Mouse (Mus musculus) hindbrain, embryonic 11.5 days (tissue): ENCODE data around the gene Lrrc20. TPM values are rescaled to one million over a fixed set of nuclear protein-coding genes. Genes with fewer than 3 reads are reported as not detected.
A peak's percentile ranks its signal among the peaks of the same experiment; 100 is the strongest.

Experiments
- ATAC-seq: fragments of 200-750 bp; cut with Nextera tagmentation; 2 replicates; pipeline ENCODE4 v1.8.0; 2017; ENCODE audit warnings: mild to moderate bottlenecking, moderate TSS enrichment, moderate library complexity; ENCODE audit not compliant: low FRiP score
- DNase-seq: peaks from one replicate; pipeline ENCODE4 v3.0.0-alpha.2; 2015; ENCODE audit warnings: low spot score
- H3K27ac ChIP-seq: fragments of 300-500 bp; sonication (generic); 2 replicates; pipeline ENCODE4 v1.5.1; 2014; ENCODE audit warnings: mild to moderate bottlenecking, low read depth, low read length
- H3K27me3 ChIP-seq: fragments of 300-500 bp; sonication (generic); 2 replicates; pipeline ENCODE4 v1.6.1; 2014; ENCODE audit warnings: mild to moderate bottlenecking, low read length, moderate library complexity, mixed read lengths; ENCODE audit not compliant: control insufficient read depth, insufficient read depth
- H3K36me3 ChIP-seq: fragments of 300-500 bp; sonication (generic); 2 replicates; pipeline ENCODE4 v1.6.1; 2014; ENCODE audit warnings: mild to moderate bottlenecking, low read length, moderate library complexity, mixed read lengths; ENCODE audit not compliant: control insufficient read depth, insufficient read depth
- H3K4me1 ChIP-seq: fragments of 300-500 bp; sonication (generic); replicated peaks from 2 replicates; pipeline ENCODE4 v1.6.1; 2014; ENCODE audit warnings: low read length, mixed read lengths; ENCODE audit not compliant: control insufficient read depth, insufficient read depth
- H3K4me2 ChIP-seq: fragments of 300-500 bp; sonication (generic); replicated peaks from 2 replicates; pipeline ENCODE4 v1.6.1; 2014; ENCODE audit warnings: mild to moderate bottlenecking, low read depth, low read length
- H3K4me3 ChIP-seq: fragments of 300-500 bp; sonication (generic); 2 replicates; pipeline ENCODE4 v1.5.1; 2014; ENCODE audit warnings: low read depth, low read length
- H3K9ac ChIP-seq: fragments of 300-500 bp; sonication (generic); 2 replicates; pipeline ENCODE4 v1.6.1; 2014; ENCODE audit warnings: low read depth, low read length
- H3K9me3 ChIP-seq: fragments of 300-500 bp; sonication (generic); 2 replicates; pipeline ENCODE4 v1.6.1; 2016; ENCODE audit warnings: low read length; ENCODE audit not compliant: control insufficient read depth
- WGBS: fragments of 180-500 bp; shearing (Covaris S2); extraction: QIAGEN DNeasy Blood & Tissue Kit; methylation state at CpG from one replicate; pipeline ENCODE4 v1.1.7; 2014; 5-methylcytosine and 5-hydroxymethylcytosine counted together
- polyA plus RNA-seq: library from polyadenylated mRNA; unstranded; fragments of >200 nt; fragmentation: Nextera tagmentation; extraction: Ambion mirVana; gene quantifications from 2 replicates; pipeline ENCODE4 v1.2.1, GENCODE M21; 2014

The Lrrc20 gene
- polyA plus RNA-seq, 1 experiment from 2014 or later = 9.5 TPM

- H3K4me1 ChIP-seq = peaks cover 17% of the 10 kb centered on the region
- 0 out of 2 replicates have a peak overlapping the region, but pooled peaks have one; percentile 27 for H3K27ac ChIP-seq
- 63% methylated on average over 20 of the region's 20 CpGs for WGBS
- no peak overlapping the region for H3K9ac ChIP-seq
- H3K9me3 ChIP-seq = no peaks in the 10 kb centered on the region
- DNase-seq = no peak
- H3K4me2 ChIP-seq = no peak overlapping the region
- ATAC-seq = no peak
- H3K4me3 ChIP-seq = no peak overlapping the region
- H3K36me3 ChIP-seq = no peaks in the 10 kb centered on the region
- 0 out of 2 replicates have a peak, but pooled peaks cover 2% of the 10 kb centered on the region for H3K27me3 ChIP-seq
These were observed 60.8 kb downstream of the Lrrc20 start for GRCm38 (mm10) chr10:61536130-61537035.

GRCm38 (mm10) chr10:61537036-61537380 lies 61.4 kb downstream of the Lrrc20 start:
- H3K4me1 ChIP-seq = peaks cover 17% of the 10 kb centered on the region
- H3K27ac ChIP-seq = no peak overlapping the region
- no peak overlapping the region for H3K4me3 ChIP-seq
- no peak overlapping the region for H3K4me2 ChIP-seq
- 0 out of 2 replicates have a peak, but pooled peaks cover 2% of the 10 kb centered on the region for H3K27me3 ChIP-seq
- no peak for DNase-seq
- ATAC-seq = no peak
- WGBS = 85% methylated on average over 5 of the region's 5 CpGs
- no peak overlapping the region for H3K9ac ChIP-seq
- H3K36me3 ChIP-seq = no peaks in the 10 kb centered on the region
- H3K9me3 ChIP-seq = no peaks in the 10 kb centered on the region

- Histone ChIP-seq H3K4me2 (no peak overlapping the region), H3K9ac (no peak overlapping the region), H3K36me3 (no peaks in the 10 kb centered on the region), H3K4me3 (no peak overlapping the region), H3K27me3 (0 out of 2 replicates have a peak, but pooled peaks cover 2% of the 10 kb centered on the region), H3K9me3 (no peaks in the 10 kb centered on the region), H3K27ac (no peak overlapping the region), H3K4me1 (peaks cover 20% of the 10 kb centered on the region)
- no peak for DNase-seq
- no peak for ATAC-seq
- WGBS = 44% methylated on average over 4 of the region's 4 CpGs
These were observed 62.8 kb downstream of the Lrrc20 start for GRCm38 (mm10) chr10:61538446-61538845.

GRCm38 (mm10) chr10:61544127-61544862 lies 68.7 kb downstream of the Lrrc20 start:
- H3K4me1 ChIP-seq = peaks cover 5% of the 10 kb centered on the region; the same call in 1 of the 2 replicates
- H3K36me3 ChIP-seq = no peaks in the 10 kb centered on the region
- ATAC-seq (peak; percentile 66), DNase-seq (no peak)
- H3K4me2 ChIP-seq = no peak overlapping the region
- H3K27ac ChIP-seq = no peak overlapping the region
- WGBS = 56% methylated on average over 12 of the region's 12 CpGs
- H3K4me3 ChIP-seq = no peak overlapping the region
- no peak overlapping the region for H3K9ac ChIP-seq
- no peaks in the 10 kb centered on the region for H3K27me3 ChIP-seq
- H3K9me3 ChIP-seq = no peaks in the 10 kb centered on the region

- H3K27me3 ChIP-seq = no peaks in the 10 kb centered on the region
- H3K4me2 ChIP-seq = no peak overlapping the region
- no peak overlapping the region for H3K27ac ChIP-seq
- H3K36me3 ChIP-seq = no peaks in the 10 kb centered on the region
- no peak overlapping the region for H3K9ac ChIP-seq
- DNase-seq (no peak), ATAC-seq (no peak)
- H3K4me3 ChIP-seq = no peak overlapping the region
- H3K9me3 ChIP-seq = no peaks in the 10 kb centered on the region
- 79% methylated on average over 9 of the region's 9 CpGs for WGBS
- H3K4me1 ChIP-seq = peaks cover 5% of the 10 kb centered on the region; the same call in 1 of the 2 replicates
These were observed 69.3 kb downstream of the Lrrc20 start for GRCm38 (mm10) chr10:61544863-61545240.

GRCm38 (mm10) chr10:61550106-61550505 lies 74.5 kb downstream of the Lrrc20 start:
- Histone ChIP-seq H3K9me3 (no peaks in the 10 kb centered on the region), H3K4me2 (no peak overlapping the region), H3K4me1 (no peaks in the 10 kb centered on the region), H3K4me3 (no peak overlapping the region), H3K9ac (no peak overlapping the region), H3K27me3 (no peaks in the 10 kb centered on the region), H3K27ac (no peak overlapping the region), H3K36me3 (no peaks in the 10 kb centered on the region)
- ATAC-seq (no peak), DNase-seq (no peak)
- 86% methylated on average over 8 of the region's 8 CpGs for WGBS

- no peak for ATAC-seq
- Histone ChIP-seq H3K4me2 (no peak overlapping the region), H3K36me3 (no peaks in the 10 kb centered on the region), H3K9ac (no peak overlapping the region), H3K9me3 (no peaks in the 10 kb centered on the region), H3K4me1 (no peaks in the 10 kb centered on the region), H3K27ac (no peak overlapping the region), H3K4me3 (no peak overlapping the region), H3K27me3 (no peaks in the 10 kb centered on the region)
- no peak for DNase-seq
- WGBS = 93% methylated on average over 6 of the region's 6 CpGs
These were observed 79.6 kb downstream of the Lrrc20 start for GRCm38 (mm10) chr10:61555155-61555554.

- H3K4me3 ChIP-seq = no peak overlapping the region
- DNase-seq (no peak), ATAC-seq (no peak)
- H3K4me1 ChIP-seq = no peaks in the 10 kb centered on the region
- no peak overlapping the region for H3K27ac ChIP-seq
- no peaks in the 10 kb centered on the region for H3K36me3 ChIP-seq
- no peak overlapping the region for H3K4me2 ChIP-seq
- H3K9ac ChIP-seq = no peak overlapping the region
- WGBS = 90% methylated on average over 2 of the region's 2 CpGs
- H3K27me3 ChIP-seq = no peaks in the 10 kb centered on the region
- H3K9me3 ChIP-seq = no peaks in the 10 kb centered on the region
These were observed 83.0 kb downstream of the Lrrc20 start for GRCm38 (mm10) chr10:61558631-61559030.
